ENCODE assay signal across 8 mouse cellular contexts in genomic region chr12:25702176-25703022, GRCm38 (mm10).
DNase-seq lines count a peak whose midpoint lies in the region; ATAC-seq and TF ChIP-seq lines count a peak whose summit lies in the region.
"Had no signal": no experiment of that assay in that cellular context is flagged by ENCODE, and none has a peak within 500 bp of the region (broad histone marks: within the 10 kb centered on the region; RNA-seq: fewer than 3 reads in every experiment).

No protein-coding gene starts in this region.

- intact Hi-C loops in left cerebral cortex, postnatal 36 days (cut with DNase I), result no loop called here

- no peak overlapping the region for H3K27ac ChIP-seq in hindbrain, embryonic 11.5 days (ENCODE audit: low read depth, low read length)
- 0 out of 2 replicates have a peak overlapping the region, but pooled peaks have one; percentile 12 for H3K27ac ChIP-seq in midbrain, embryonic 15.5 days
- no peak overlapping the region for H3K27ac ChIP-seq in kidney, adult 2 months (ENCODE audit: insufficient read depth, low read depth, low read length)
- H3K27ac ChIP-seq: liver, embryonic 15.5 days had no signal

- ATAC-seq in hindbrain, embryonic 11.5 days (ENCODE audit: low FRiP score), result peak; percentile 56; the same call in 1 of the 2 replicates
- peak; percentile 84 for ATAC-seq in midbrain, embryonic 15.5 days (replicated peaks)

- peak overlapping the region; percentile 48; the same call in 1 of the 2 replicates for H3K9ac ChIP-seq in hindbrain, embryonic 11.5 days (ENCODE audit: low read depth, low read length)
- 0 out of 2 replicates have a peak overlapping the region, but pooled peaks have one; percentile 13 for H3K9ac ChIP-seq in midbrain, embryonic 15.5 days
- H3K9ac ChIP-seq: liver, embryonic 15.5 days had no signal

- H3K27me3 ChIP-seq in E14TG2a.4 (ENCODE audit: insufficient read depth, low read length), result peaks cover 7% of the 10 kb centered on the region; the same call in 1 of the 2 replicates
- no peaks in the 10 kb centered on the region for H3K27me3 ChIP-seq in hindbrain, embryonic 11.5 days (ENCODE audit: control insufficient read depth, insufficient read depth, low read length)
- no peaks in the 10 kb centered on the region for H3K27me3 ChIP-seq in midbrain, embryonic 15.5 days (replicated peaks)
- no peaks in the 10 kb centered on the region for H3K27me3 ChIP-seq in kidney, adult 2 months (replicated peaks; ENCODE audit: control insufficient read depth, insufficient read depth, low read length)

- H3K36me3 ChIP-seq in E14TG2a.4 (ENCODE audit: insufficient read depth, low read length), result no peaks in the 10 kb centered on the region
- H3K36me3 ChIP-seq in hindbrain, embryonic 11.5 days (ENCODE audit: control insufficient read depth, insufficient read depth, low read length), result no peaks in the 10 kb centered on the region
- H3K36me3 ChIP-seq in midbrain, embryonic 15.5 days (replicated peaks), result no peaks in the 10 kb centered on the region
- no peaks in the 10 kb centered on the region for H3K36me3 ChIP-seq in kidney, adult 2 months (ENCODE audit: control insufficient read depth, insufficient read depth, low read length)
- H3K36me3 ChIP-seq: liver, embryonic 15.5 days had no signal

- 0 out of 2 replicates have a peak overlapping the region, but pooled peaks have one; percentile 14 for H3K4me3 ChIP-seq in E14TG2a.4 (replicated peaks; ENCODE audit: low read length)
- H3K4me3 ChIP-seq in hindbrain, embryonic 11.5 days (ENCODE audit: low read depth, low read length), result peak overlapping the region; percentile 18
- H3K4me3 ChIP-seq in midbrain, embryonic 15.5 days, result peak overlapping the region; percentile 20; the same call in 1 of the 2 replicates
- no peak overlapping the region for H3K4me3 ChIP-seq in kidney, adult 2 months (ENCODE audit: insufficient read depth, low read depth, low read length)
- H3K4me3 ChIP-seq: liver, embryonic 15.5 days had no signal

- H3K9me3 ChIP-seq in E14TG2a.4 (ENCODE audit: low read length), result no peaks in the 10 kb centered on the region; the same call in 1 of the 2 replicates
- no peaks in the 10 kb centered on the region for H3K9me3 ChIP-seq in hindbrain, embryonic 11.5 days (ENCODE audit: control insufficient read depth, low read length)
- no peaks in the 10 kb centered on the region for H3K9me3 ChIP-seq in midbrain, embryonic 15.5 days
- H3K9me3 ChIP-seq: liver, embryonic 15.5 days had no signal

- no peak for TF ChIP-seq CTCF in E14TG2a.4 (conservative IDR thresholded peaks at IDR 0.05; ENCODE audit: low read length)
- TF ChIP-seq CTCF in kidney, adult 2 months (conservative IDR thresholded peaks at IDR 0.05; ENCODE audit: insufficient read depth, insufficient read length, low read depth, low read length), result no peak

- TF ChIP-seq POLR2A in kidney, adult 2 months (IDR thresholded peaks at IDR 0.05; ENCODE audit: low read depth, low read length), result no peak

- H3K4me2 ChIP-seq in hindbrain, embryonic 11.5 days (replicated peaks; ENCODE audit: low read depth, low read length), result peak overlapping the region; percentile 45
- H3K4me2 ChIP-seq in midbrain, embryonic 15.5 days, result peak overlapping the region; percentile 41
- H3K4me2 ChIP-seq: liver, embryonic 15.5 days had no signal

- WGBS in hindbrain, embryonic 11.5 days, result 13% methylated on average over 21 of the region's 21 CpGs
- WGBS in midbrain, embryonic 15.5 days, result 8% methylated on average over 21 of the region's 21 CpGs
- 18% methylated on average over 21 of the region's 21 CpGs for WGBS in kidney, adult 2 months

- peak; percentile 6 for DNase-seq in ZHBTc4 (ENCODE audit: low read depth, low spot score)
- DNase-seq in hindbrain, embryonic 11.5 days (ENCODE audit: low spot score), result peak; percentile 44
- DNase-seq in left cerebral cortex, postnatal 36 days (ENCODE audit: low spot score in 2 of 2), result no peak
- DNase-seq in kidney, postnatal 10 days, result no peak
- no peak for DNase-seq in kidney, adult 2 months

- H3K4me1 ChIP-seq in E14TG2a.4 (replicated peaks; ENCODE audit: low read depth, low read length), result peaks cover 13% of the 10 kb centered on the region
- no peaks in the 10 kb centered on the region for H3K4me1 ChIP-seq in hindbrain, embryonic 11.5 days (replicated peaks; ENCODE audit: control insufficient read depth, insufficient read depth, low read length)
- H3K4me1 ChIP-seq in midbrain, embryonic 15.5 days, result peaks cover 12% of the 10 kb centered on the region
- no peaks in the 10 kb centered on the region for H3K4me1 ChIP-seq in kidney, adult 2 months (ENCODE audit: control insufficient read depth, insufficient read depth, low read length)
- H3K4me1 ChIP-seq: liver, embryonic 15.5 days had no signal

Comparison
In these comparisons a context has a peak if more than half of its experiments do, and no peak if none do; other contexts are left out.
1. DNase-seq: peak in ZHBTc4 (single experiment) and hindbrain, embryonic 11.5 days (single experiment); none in left cerebral cortex, postnatal 36 days (0 of 2), kidney, postnatal 10 days (single experiment) and kidney, adult 2 months (single experiment).